Mouse (Mus musculus) lung, embryonic 14.5 days (tissue): ENCODE measurements at regions not wholly inside any gene's neighbourhood (a gene's known extent, or its start where the extent isn't known, plus 50 kb on each side); places are given as distances from the start of the nearest gene placed in this dataset.

Source experiments
- ATAC-seq: fragments of 200-750 bp; cut with Nextera tagmentation; 2 replicates; pipeline ENCODE4 v1.8.0; 2017; ENCODE audit warnings: mild to moderate bottlenecking, moderate TSS enrichment, moderate library complexity; ENCODE audit not compliant: insufficient read depth
- DNase-seq: peaks from one replicate; pipeline ENCODE4 v3.0.0-alpha.2; 2015
- H3K27ac ChIP-seq: fragments of 300-500 bp; sonication (generic); 2 replicates; pipeline ENCODE4 v1.5.1; 2014; ENCODE audit warnings: low read depth, mild to moderate bottlenecking, moderate library complexity
- H3K27me3 ChIP-seq: fragments of 300-500 bp; sonication (generic); 2 replicates; pipeline ENCODE4 v1.6.1; 2014; ENCODE audit warnings: low read length, control low read depth; ENCODE audit not compliant: insufficient read depth
- H3K36me3 ChIP-seq: fragments of 300-500 bp; sonication (generic); 2 replicates; pipeline ENCODE4 v1.6.1; 2014; ENCODE audit warnings: control low read depth; ENCODE audit not compliant: insufficient read depth
- H3K4me1 ChIP-seq: fragments of 300-500 bp; sonication (generic); 2 replicates; pipeline ENCODE4 v1.6.1; 2014; ENCODE audit warnings: antibody characterized with exemption, control low read depth; ENCODE audit not compliant: insufficient read depth
- H3K4me2 ChIP-seq: fragments of 300-500 bp; sonication (generic); 2 replicates; pipeline ENCODE4 v1.6.1; 2014; ENCODE audit warnings: mild to moderate bottlenecking
- H3K4me3 ChIP-seq: fragments of 300-500 bp; sonication (generic); 2 replicates; pipeline ENCODE4 v1.5.1; 2014; ENCODE audit warnings: low read depth, low read length
- H3K9ac ChIP-seq: fragments of 300-500 bp; sonication (generic); 2 replicates; pipeline ENCODE4 v1.6.1; 2014
- H3K9me3 ChIP-seq: fragments of 300-500 bp; sonication (generic); 2 replicates; pipeline ENCODE4 v1.6.1; 2016; ENCODE audit warnings: low read depth, low read length, control low read depth
- CTCF ChIP-seq: IDR thresholded peaks from 2 replicates; pipeline ENCODE4 v1.5.1; 2016; ENCODE audit warnings: antibody characterized with exemption, low read depth
- WGBS: fragments of 180-500 bp; shearing (Covaris S2); extraction: QIAGEN DNeasy Blood & Tissue Kit; methylation state at CpG from one replicate; pipeline ENCODE4 v1.1.7; 2014; 5-methylcytosine and 5-hydroxymethylcytosine counted together

DNA sequence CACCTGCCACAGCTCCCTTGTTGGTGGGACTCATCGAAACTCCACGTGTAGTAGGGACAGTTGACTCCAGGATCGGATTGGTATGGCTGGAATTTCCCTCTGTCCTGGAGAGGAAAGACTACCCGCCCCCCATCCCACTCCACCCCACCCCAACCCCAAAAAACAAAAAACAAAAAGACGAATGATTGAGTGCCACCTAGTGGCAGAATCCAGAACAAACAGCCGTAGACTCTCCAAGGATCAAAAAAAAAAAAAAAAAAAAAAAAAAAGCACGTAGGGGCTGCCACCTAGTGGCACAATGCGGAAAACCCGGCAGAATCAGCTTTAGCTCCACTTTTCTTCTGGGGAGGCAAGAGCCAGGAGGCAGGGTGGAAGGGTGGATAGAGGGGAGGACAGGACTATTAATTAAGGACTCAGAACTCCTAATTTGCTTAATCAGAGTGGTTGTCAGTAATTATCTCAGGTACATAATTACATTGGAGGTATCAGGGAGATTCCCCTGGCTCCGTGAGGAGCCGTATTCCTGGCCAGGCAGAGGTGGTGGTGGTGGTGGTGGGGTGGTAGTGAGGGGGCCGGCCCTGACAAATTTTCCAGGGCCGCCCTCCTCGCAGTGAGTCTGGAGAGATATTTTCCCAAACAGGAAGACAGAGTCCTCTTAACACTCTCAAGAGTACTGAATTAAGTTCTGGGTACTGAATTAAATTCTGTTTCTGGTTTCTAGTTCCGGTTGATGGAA is 104.3 kb downstream of the Nucb2 start:
- H3K4me3 ChIP-seq, result peak overlapping the region; percentile 24
- H3K9me3 ChIP-seq, result no peaks in the 10 kb centered on the region
- H3K36me3 ChIP-seq, result no peaks in the 10 kb centered on the region
- peak overlapping the region; percentile 65 for H3K4me2 ChIP-seq
- WGBS, result 24% methylated on average over 15 of the region's 15 CpGs
- peak; percentile 86 for TF ChIP-seq CTCF
- H3K9ac ChIP-seq, result peak overlapping the region; percentile 16; the same call in 1 of the 2 replicates
- DNase-seq, result peak; percentile 93
- no peak overlapping the region for H3K27ac ChIP-seq
- H3K4me1 ChIP-seq, result no peaks in the 10 kb centered on the region
- H3K27me3 ChIP-seq, result no peaks in the 10 kb centered on the region
- peak; percentile 77 for ATAC-seq

GRCm38 (mm10) chr7:116609406-116609805 is 105.2 kb downstream of the Nucb2 start:
- H3K27me3 ChIP-seq, result no peaks in the 10 kb centered on the region
- 53% methylated on average over 6 of the region's 6 CpGs for WGBS

DNA sequence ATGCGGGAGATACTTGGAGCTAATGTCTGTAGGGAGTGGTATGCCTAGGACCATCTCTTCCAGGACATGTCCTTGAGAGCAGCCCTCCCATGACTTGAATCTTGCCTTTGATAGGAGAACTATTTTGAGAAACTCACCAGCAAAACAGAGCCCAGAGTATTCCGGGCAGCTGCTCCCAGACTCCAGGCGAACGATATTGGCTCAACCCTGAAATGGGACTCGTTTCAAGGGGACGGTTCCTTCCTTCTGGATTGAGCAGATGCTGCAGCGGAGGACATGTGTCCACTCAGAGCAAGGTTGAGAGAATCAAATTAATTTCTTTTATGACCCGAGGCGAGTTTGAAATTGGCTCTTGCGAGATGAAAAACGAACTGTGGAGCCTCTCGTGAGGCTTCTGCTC is 105.7 kb downstream of the Nucb2 start:
- 75% methylated on average over 12 of the region's 12 CpGs for WGBS
- H3K27me3 ChIP-seq, result no peaks in the 10 kb centered on the region
- no peak for TF ChIP-seq CTCF
- no peaks in the 10 kb centered on the region for H3K4me1 ChIP-seq
- no peak overlapping the region for H3K9ac ChIP-seq
- ATAC-seq (no peak), DNase-seq (no peak)
- H3K4me2 ChIP-seq, result no peak overlapping the region
- no peaks in the 10 kb centered on the region for H3K36me3 ChIP-seq
- H3K4me3 ChIP-seq, result no peak overlapping the region
- H3K27ac ChIP-seq, result no peak overlapping the region
- H3K9me3 ChIP-seq, result no peaks in the 10 kb centered on the region

More at GRCm38 (mm10) chr7:116609406-116609805, 105.2 kb downstream of the Nucb2 start:
- Histone ChIP-seq H3K9me3 (no peaks in the 10 kb centered on the region), H3K36me3 (no peaks in the 10 kb centered on the region), H3K4me2 (no peak overlapping the region), H3K4me3 (no peak overlapping the region), H3K4me1 (no peaks in the 10 kb centered on the region), H3K9ac (no peak overlapping the region), H3K27ac (no peak overlapping the region)
- no peak for TF ChIP-seq CTCF
- ATAC-seq (no peak), DNase-seq (no peak)

DNA sequence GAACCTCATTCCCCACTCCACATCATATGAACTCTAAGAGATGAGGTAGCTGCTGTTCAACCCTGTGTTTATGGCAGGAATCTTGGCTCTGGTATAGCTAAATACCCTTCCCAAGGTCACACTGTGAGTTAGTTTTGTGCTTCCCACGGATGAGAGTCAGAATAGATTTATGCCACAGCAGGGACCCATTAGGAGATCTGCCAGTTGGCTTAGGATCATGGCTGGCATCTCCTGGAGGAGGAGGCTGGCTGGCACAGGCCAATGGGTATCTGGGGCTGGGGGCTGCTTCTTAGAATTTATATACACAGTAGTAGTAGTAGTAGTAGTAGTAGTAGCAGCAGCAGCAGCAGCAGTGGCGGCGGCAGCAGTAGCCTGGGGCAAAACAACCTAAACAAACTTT is 111.8 kb downstream of the Nucb2 start:
- Histone ChIP-seq H3K4me1 (no peaks in the 10 kb centered on the region), H3K9ac (no peak overlapping the region), H3K27ac (no peak overlapping the region), H3K4me2 (no peak overlapping the region), H3K27me3 (no peaks in the 10 kb centered on the region), H3K4me3 (no peak overlapping the region), H3K9me3 (no peaks in the 10 kb centered on the region), H3K36me3 (no peaks in the 10 kb centered on the region)
- ATAC-seq, result no peak
- no peak for TF ChIP-seq CTCF
- no peak for DNase-seq
- WGBS, result 63% methylated on average over 3 of the region's 3 CpGs

GRCm38 (mm10) chr7:116619636-116620035 is 115.5 kb downstream of the Nucb2 start:
- ATAC-seq, result no peak
- Histone ChIP-seq H3K9ac (no peak overlapping the region), H3K27ac (no peak overlapping the region), H3K4me3 (no peak overlapping the region), H3K27me3 (no peaks in the 10 kb centered on the region), H3K4me2 (no peak overlapping the region), H3K4me1 (no peaks in the 10 kb centered on the region), H3K36me3 (no peaks in the 10 kb centered on the region), H3K9me3 (no peaks in the 10 kb centered on the region)
- DNase-seq, result no peak
- no peak for TF ChIP-seq CTCF
- 42% methylated on average over 2 of the region's 2 CpGs for WGBS

DNA sequence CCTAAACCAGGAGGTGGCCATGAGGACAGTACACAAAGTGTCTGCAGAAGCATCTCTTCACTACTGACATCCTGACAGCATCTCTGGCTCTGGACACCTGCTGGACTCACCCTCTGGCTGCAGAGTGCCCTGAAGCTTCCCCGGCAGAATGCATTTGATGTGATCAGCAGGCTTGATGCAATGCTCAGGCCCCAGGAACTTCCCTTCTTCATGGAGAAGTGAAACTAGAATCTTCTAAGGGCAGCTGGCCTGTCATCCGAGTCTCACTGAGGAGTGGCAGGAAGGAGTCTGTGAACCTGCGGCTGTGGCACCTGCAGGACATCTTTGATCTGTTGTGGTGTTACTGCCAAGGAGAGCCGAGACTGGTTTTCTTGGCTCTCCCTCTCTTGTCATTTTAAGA is 116.2 kb downstream of the Nucb2 start:
- DNase-seq, result no peak
- no peaks in the 10 kb centered on the region for H3K9me3 ChIP-seq
- no peaks in the 10 kb centered on the region for H3K27me3 ChIP-seq
- H3K36me3 ChIP-seq, result no peaks in the 10 kb centered on the region
- no peak for ATAC-seq
- H3K4me2 ChIP-seq, result no peak overlapping the region
- H3K4me1 ChIP-seq, result no peaks in the 10 kb centered on the region
- 54% methylated on average over 4 of the region's 4 CpGs for WGBS
- H3K9ac ChIP-seq, result no peak overlapping the region
- TF ChIP-seq CTCF, result no peak
- H3K4me3 ChIP-seq, result no peak overlapping the region
- H3K27ac ChIP-seq, result no peak overlapping the region

DNA sequence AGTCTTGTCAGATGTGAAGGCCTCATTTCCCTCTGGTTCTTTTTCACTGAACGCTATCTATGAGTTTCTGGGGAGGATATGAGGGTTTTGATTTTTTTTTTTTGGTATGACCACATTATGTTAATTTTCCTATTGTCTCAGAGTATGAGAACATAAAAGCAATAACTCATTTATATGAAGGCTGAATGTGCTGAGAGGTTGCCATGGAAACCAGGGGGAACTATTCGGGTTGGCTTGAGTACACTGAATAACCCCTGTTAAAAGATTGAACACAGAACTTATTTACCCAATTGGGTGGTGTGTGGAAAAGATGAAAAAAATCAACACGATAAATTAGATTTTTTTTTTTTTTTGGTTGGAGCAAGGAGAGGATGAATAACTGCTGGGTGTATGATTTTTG is 129.0 kb downstream of the Nucb2 start:
- H3K9me3 ChIP-seq, result no peaks in the 10 kb centered on the region
- TF ChIP-seq CTCF, result no peak
- H3K4me3 ChIP-seq, result no peak overlapping the region
- no peak for DNase-seq
- H3K27me3 ChIP-seq, result no peaks in the 10 kb centered on the region
- H3K4me1 ChIP-seq, result no peaks in the 10 kb centered on the region
- H3K36me3 ChIP-seq, result no peaks in the 10 kb centered on the region
- no peak overlapping the region for H3K9ac ChIP-seq
- H3K4me2 ChIP-seq, result no peak overlapping the region
- ATAC-seq, result no peak
- H3K27ac ChIP-seq, result no peak overlapping the region
- WGBS, result 66% methylated on average over 3 of the region's 3 CpGs
